Mouse (Mus musculus) brain, embryonic 14.5 days (tissue): ENCODE results near the gene Nsmce3.

Experiments used
- CTCF ChIP-seq: fragments of 200-500 bp; IDR thresholded peaks from 2 replicates; pipeline ENCODE4 v1.5.1; 2012; ENCODE audit warnings: inconsistent platforms, mild to moderate bottlenecking, moderate library complexity, borderline replicate concordance; ENCODE audit not compliant: insufficient read depth, insufficient read length; ENCODE audit errors: extremely low read depth
- POLR2A ChIP-seq: fragments of 200-500 bp; IDR thresholded peaks from 2 replicates; pipeline ENCODE4 v1.6.1; 2012; ENCODE audit warnings: mild to moderate bottlenecking, inconsistent platforms, borderline replicate concordance; ENCODE audit not compliant: poor library complexity, insufficient read depth, insufficient read length, severe bottlenecking; ENCODE audit errors: extremely low read depth

DNA sequence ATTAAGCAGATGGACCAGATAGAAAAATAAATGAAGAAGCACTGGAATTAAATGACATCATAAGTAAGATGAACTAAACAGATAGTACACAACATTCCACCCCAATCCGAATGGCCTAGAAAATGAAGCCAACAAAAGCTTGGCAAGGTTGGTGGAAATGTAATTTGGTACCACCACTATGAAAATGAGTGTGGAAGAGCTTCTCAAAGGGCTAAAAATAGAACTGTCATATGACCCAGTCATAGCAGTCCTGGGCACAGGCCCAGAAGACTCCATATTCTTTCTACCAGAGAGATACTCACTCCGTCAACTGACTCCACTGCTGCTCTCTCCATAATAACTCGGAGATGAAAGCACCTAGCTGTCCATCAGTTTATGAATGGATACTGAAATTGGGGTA lies 26.7 kb downstream of the Nsmce3 start:
- no peak for TF ChIP-seq CTCF
- TF ChIP-seq POLR2A, result no peak
